Mouse (Mus musculus): ENCODE measurements around the gene Col9a2.

- TF ChIP-seq CTCF (IDR thresholded peaks at IDR 0.05; ENCODE audit: low read depth) (no peak), EP300 (optimal IDR thresholded peaks at IDR 0.05) (no peak)
Measured at GRCm38 (mm10) chr4:121052454-121053323, 13.5 kb downstream of the Col9a2 start.
